Mouse (Mus musculus): ENCODE data around the gene Ptprn.

The Ptprn gene

GRCm38 (mm10) chr1:75221538-75221937 is 42.8 kb downstream of the Ptprn start:
- DNase-seq, result no peak

- no peak for DNase-seq
These were observed 44.8 kb downstream of the Ptprn start, which contains the start of gene Tuba4a for GRCm38 (mm10) chr1:75219531-75219930. Gene Tuba4a (minus strand): TSS chr1:75219865.

GRCm38 (mm10) chr1:75219078-75219477 is 45.2 kb downstream of the Ptprn start:
- DNase-seq, result peak; percentile 97

- peak; percentile 96 for DNase-seq
These were observed 45.9 kb downstream of the Ptprn start for GRCm38 (mm10) chr1:75218227-75219001.

GRCm38 (mm10) chr1:75217893-75218226 is 46.4 kb downstream of the Ptprn start:
- no peak for DNase-seq

GRCm38 (mm10) chr1:75216797-75217585 is 47.3 kb downstream of the Ptprn start:
- peak; percentile 76 for DNase-seq

GRCm38 (mm10) chr1:75215785-75216184 is 48.5 kb downstream of the Ptprn start:
- peak; percentile 52 for DNase-seq

GRCm38 (mm10) chr1:75214886-75215285 is 49.4 kb downstream of the Ptprn start:
- DNase-seq, result peak; percentile 66

- DNase-seq, result no peak
These were observed 49.9 kb downstream of the Ptprn start for GRCm38 (mm10) chr1:75214442-75214841.

- no peak for DNase-seq
These were observed 51.2 kb downstream of the Ptprn start for GRCm38 (mm10) chr1:75213096-75213495.

GRCm38 (mm10) chr1:75212542-75212941 is 51.8 kb downstream of the Ptprn start:
- DNase-seq, result no peak

- DNase-seq, result no peak
These were observed 53.1 kb downstream of the Ptprn start for GRCm38 (mm10) chr1:75211141-75211708.

- DNase-seq, result peak; percentile 95
These were observed 53.9 kb downstream of the Ptprn start, which contains the start of the genes Glb1l and Stk16 for GRCm38 (mm10) chr1:75210136-75211087. Gene Glb1l (minus strand): TSS chr1:75210813. Gene Stk16 (plus strand): TSS chr1:75210838.

- DNase-seq, result no peak
These were observed 55.2 kb downstream of the Ptprn start for GRCm38 (mm10) chr1:75208967-75209678.

GRCm38 (mm10) chr1:75201236-75201635 is 63.1 kb downstream of the Ptprn start:
- DNase-seq, result no peak

All from cerebellum, adult 11-12 months (tissue).